Mouse (Mus musculus) gastrocnemius, postnatal 36 days (tissue): Measurements from ENCODE around the gene Gtf2ird2. TPM values are rescaled to one million over a fixed set of nuclear protein-coding genes. Genes with fewer than 3 reads are reported as not detected.

Experiments
- DNase-seq, 2 experiments: peaks; one replicate each; pipeline ENCODE4 v3.0.0; 2022
- intact Hi-C: fragments of 180-260 bp; cut with DNase I; formaldehyde crosslinking; loops from one replicate; pipeline ENCODE4 v1.15.1; 2025
- total RNA-seq, 2 experiments: library from RNA; stranded (reverse); gene quantifications; 2 replicates each; pipeline ENCODE4 v1.2.3; 2021

Gtf2ird2 gene
- total RNA-seq, 2 experiments from 2014 or later: 5.1 to 5.6 TPM

- intact Hi-C loops: no loop called here
- no peak for DNase-seq
These were observed 73.7 kb downstream of the Gtf2ird2 start for GRCm38 (mm10) chr5:134257349-134258031.

- intact Hi-C loops: no loop called here
- no peak for DNase-seq
These were observed 74.6 kb downstream of the Gtf2ird2 start for GRCm38 (mm10) chr5:134258395-134258794.

GRCm38 (mm10) chr5:134258934-134259333 is 75.1 kb downstream of the Gtf2ird2 start:
- intact Hi-C loops: no loop called here
- no peak for DNase-seq

- intact Hi-C loops: no loop called here
- DNase-seq: no peak
These were observed 76.3 kb downstream of the Gtf2ird2 start for GRCm38 (mm10) chr5:134260001-134260636.

GRCm38 (mm10) chr5:134265890-134266289 is 82.1 kb downstream of the Gtf2ird2 start:
- intact Hi-C loops: loop anchor here (5.0 kb wide), 1 partner anchor 54 kb away; no protein-coding TSS in a partner anchor
- DNase-seq: no peak

- DNase-seq: no peak
- intact Hi-C loops: loop anchor here (5.0 kb wide), 1 partner anchor 54 kb away; no protein-coding TSS in a partner anchor
These were observed 82.6 kb downstream of the Gtf2ird2 start for GRCm38 (mm10) chr5:134266404-134266803.

GRCm38 (mm10) chr5:134268751-134269150 is 84.9 kb downstream of the Gtf2ird2 start:
- no peak for DNase-seq
- intact Hi-C loops: loop anchor here (5.0 kb wide), 1 partner anchor 56 kb away; no protein-coding TSS in a partner anchor

GRCm38 (mm10) chr5:134269751-134270150 is 85.9 kb downstream of the Gtf2ird2 start:
- intact Hi-C loops: loop anchor here (5.0 kb wide), 1 partner anchor 57 kb away; no protein-coding TSS in a partner anchor
- DNase-seq: no peak

GRCm38 (mm10) chr5:134270566-134270965 is 86.7 kb downstream of the Gtf2ird2 start:
- DNase-seq: no peak
- intact Hi-C loops: no loop called here

- intact Hi-C loops: no loop called here
- no peak for DNase-seq
These were observed 87.6 kb downstream of the Gtf2ird2 start for GRCm38 (mm10) chr5:134271421-134271820.

- intact Hi-C loops: no loop called here
- DNase-seq: no peak
These were observed 88.9 kb downstream of the Gtf2ird2 start for GRCm38 (mm10) chr5:134272761-134273160.

GRCm38 (mm10) chr5:134273761-134274160 is 89.9 kb downstream of the Gtf2ird2 start:
- intact Hi-C loops: no loop called here
- no peak for DNase-seq

Other genes starting within 250 kb of the Gtf2ird2 start
- gene Castor2, start 84.3 kb upstream of the Gtf2ird2 start, total RNA-seq: 10 to 100 TPM; 37.2 to 47.7 TPM
- 10 to 100 TPM; 19.7 to 24.1 TPM for gene Rcc1l, start 7.2 kb upstream of the Gtf2ird2 start, total RNA-seq
- 1 to 10 TPM; 1.9 to 2.5 TPM for gene Ncf1, start 45.6 kb downstream of the Gtf2ird2 start, total RNA-seq
- 10 to 100 TPM; 95.3 to 98.5 TPM for gene Gtf2i, start 130.7 kb downstream of the Gtf2ird2 start, total RNA-seq